Mouse (Mus musculus) hindbrain, postnatal 0 days (tissue): ENCODE measurements around the gene Cfap97d2. TPM values are rescaled to one million over a fixed set of nuclear protein-coding genes. Genes with fewer than 3 reads are reported as not detected.

ENCODE experiments used
- ATAC-seq: fragments of 200-750 bp; cut with Nextera tagmentation; 2 replicates; pipeline ENCODE4 v1.8.0; 2017; ENCODE audit warnings: mild to moderate bottlenecking, moderate TSS enrichment, moderate library complexity
- DNase-seq: peaks from one replicate; pipeline ENCODE4 v3.0.0-alpha.2; 2015; ENCODE audit warnings: low spot score
- H3K27ac ChIP-seq: fragments of 300-500 bp; sonication (generic); 2 replicates; pipeline ENCODE4 v1.5.1; 2014; ENCODE audit warnings: mild to moderate bottlenecking
- H3K27me3 ChIP-seq: fragments of 300-500 bp; sonication (generic); 2 replicates; pipeline ENCODE4 v1.6.1; 2014; ENCODE audit warnings: low read length, mixed read lengths; ENCODE audit not compliant: insufficient read depth
- H3K36me3 ChIP-seq: fragments of 300-500 bp; sonication (generic); 2 replicates; pipeline ENCODE4 v1.6.1; 2014; ENCODE audit warnings: low read length, mixed read lengths; ENCODE audit not compliant: insufficient read depth
- H3K4me1 ChIP-seq: fragments of 300-500 bp; sonication (generic); 2 replicates; pipeline ENCODE4 v1.6.1; 2014; ENCODE audit warnings: antibody characterized with exemption, low read length, mixed read lengths; ENCODE audit not compliant: insufficient read depth
- H3K4me2 ChIP-seq: fragments of 300-500 bp; sonication (generic); 2 replicates; pipeline ENCODE4 v1.6.1; 2014; ENCODE audit warnings: low read depth, mild to moderate bottlenecking, low read length, moderate library complexity, mixed read lengths
- H3K4me3 ChIP-seq: fragments of 300-500 bp; sonication (generic); 2 replicates; pipeline ENCODE4 v1.5.1; 2014; ENCODE audit warnings: low read length
- H3K9ac ChIP-seq: fragments of 300-500 bp; sonication (generic); replicated peaks from 2 replicates; pipeline ENCODE4 v1.6.1; 2014; ENCODE audit warnings: mild to moderate bottlenecking, low read length, moderate library complexity, mixed read lengths
- H3K9me3 ChIP-seq: fragments of 300-500 bp; sonication (generic); 2 replicates; pipeline ENCODE4 v1.6.1; 2016; ENCODE audit warnings: low read length, mixed read lengths
- CTCF ChIP-seq: IDR thresholded peaks from 2 replicates; pipeline ENCODE4 v1.5.1; 2016; ENCODE audit warnings: antibody characterized with exemption, control low read depth, low read depth
- WGBS: fragments of 180-500 bp; shearing (Covaris S2); extraction: QIAGEN DNeasy Blood & Tissue Kit; methylation state at CpG from one replicate; pipeline ENCODE4 v1.1.7; 2014; 5-methylcytosine and 5-hydroxymethylcytosine counted together
- polyA plus RNA-seq: library from polyadenylated mRNA; unstranded; fragments of >200 nt; fragmentation: Nextera tagmentation; extraction: Ambion mirVana; gene quantifications from 2 replicates; pipeline ENCODE4 v1.2.1, GENCODE M21; 2015
- total RNA-seq: library from RNA; depleted of rRNA; stranded (reverse); fragments of >200 nt; gene quantifications from 2 replicates; pipeline ENCODE4 v1.2.3, GENCODE M21; 2014; rRNA removed

Cfap97d2 gene
- 0.54 and 0.84 TPM in 2 replicates for total RNA-seq
- 1.8 TPM in 2 replicates for polyA plus RNA-seq

GRCm38 (mm10) chr8:13705668-13706067 is at the start of gene Cfap97d2:
Cfap97d2 (plus strand) TSS chr8:13705889.
- Histone ChIP-seq H3K9ac (no peak within 1 kb of the TSS), H3K4me3 (no peak within 1 kb of the TSS), H3K27me3 (no peaks in the 10 kb centered on the region), H3K9me3 (no peaks in the 10 kb centered on the region), H3K4me2 (peak within 1 kb of the TSS; percentile 33), H3K27ac (peak within 1 kb of the TSS; percentile 57), H3K36me3 (no peaks in the 10 kb centered on the region), H3K4me1 (peaks cover 12% of the 10 kb centered on the region)
- peak; percentile 93 for DNase-seq
- peak; percentile 99 for ATAC-seq
- WGBS: 7% methylated on average over 5 of the region's 5 CpGs
- TF ChIP-seq CTCF: no peak

GRCm38 (mm10) chr8:13657479-13657878 is 48.2 kb upstream of the Cfap97d2 start:
- Histone ChIP-seq H3K36me3 (no peaks in the 10 kb centered on the region), H3K4me1 (peaks cover 4% of the 10 kb centered on the region; the same call in 1 of the 2 replicates), H3K4me2 (no peak overlapping the region), H3K9me3 (no peaks in the 10 kb centered on the region), H3K27ac (peak overlapping the region; percentile 27; the same call in 1 of the 2 replicates), H3K9ac (no peak overlapping the region), H3K4me3 (no peak overlapping the region), H3K27me3 (no peaks in the 10 kb centered on the region)
- no peak for TF ChIP-seq CTCF
- DNase-seq (no peak), ATAC-seq (no peak)
- WGBS: 69% methylated on average over 12 of the region's 12 CpGs

GRCm38 (mm10) chr8:13660323-13660722 is 45.4 kb upstream of the Cfap97d2 start:
- Histone ChIP-seq H3K27me3 (no peaks in the 10 kb centered on the region), H3K9me3 (no peaks in the 10 kb centered on the region), H3K4me3 (no peak overlapping the region), H3K4me2 (no peak overlapping the region), H3K36me3 (no peaks in the 10 kb centered on the region), H3K9ac (no peak overlapping the region), H3K27ac (no peak overlapping the region), H3K4me1 (peaks cover 4% of the 10 kb centered on the region; the same call in 1 of the 2 replicates)
- 90% methylated on average over 13 of the region's 13 CpGs for WGBS
- ATAC-seq (no peak), DNase-seq (no peak)
- TF ChIP-seq CTCF: no peak

- no peak overlapping the region for H3K9ac ChIP-seq
- no peaks in the 10 kb centered on the region for H3K9me3 ChIP-seq
- DNase-seq (no peak), ATAC-seq (no peak)
- no peaks in the 10 kb centered on the region for H3K36me3 ChIP-seq
- H3K27ac ChIP-seq: no peak overlapping the region
- 85% methylated on average over 6 of the region's 6 CpGs for WGBS
- H3K27me3 ChIP-seq: no peaks in the 10 kb centered on the region
- H3K4me3 ChIP-seq: no peak overlapping the region
- H3K4me2 ChIP-seq: no peak overlapping the region
- no peak for TF ChIP-seq CTCF
- H3K4me1 ChIP-seq: peaks cover 7% of the 10 kb centered on the region; the same call in 1 of the 2 replicates
These were observed 40.9 kb upstream of the Cfap97d2 start for GRCm38 (mm10) chr8:13664711-13665210.

DNA sequence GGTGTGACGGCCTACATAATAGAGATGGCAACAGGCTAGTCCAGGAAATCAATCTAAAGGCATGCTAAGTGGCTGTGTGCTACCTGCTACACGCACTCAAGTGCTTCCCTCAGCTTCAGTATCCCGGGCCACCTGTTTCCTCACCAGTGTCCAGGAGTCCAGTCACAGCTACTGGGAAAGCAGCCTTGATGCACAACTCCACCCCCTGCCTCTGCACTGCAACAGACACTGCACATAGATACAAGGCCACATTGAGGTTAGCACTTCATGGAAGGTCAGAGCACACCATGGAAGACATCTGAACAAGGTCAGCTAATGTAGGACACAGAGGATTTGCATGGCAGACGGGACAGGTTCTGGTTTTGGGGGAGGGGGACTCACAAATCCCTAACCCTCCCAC is 40.2 kb upstream of the Cfap97d2 start:
- H3K4me3 ChIP-seq: no peak overlapping the region
- WGBS: 91% methylated on average over 4 of the region's 4 CpGs
- DNase-seq: no peak

DNA sequence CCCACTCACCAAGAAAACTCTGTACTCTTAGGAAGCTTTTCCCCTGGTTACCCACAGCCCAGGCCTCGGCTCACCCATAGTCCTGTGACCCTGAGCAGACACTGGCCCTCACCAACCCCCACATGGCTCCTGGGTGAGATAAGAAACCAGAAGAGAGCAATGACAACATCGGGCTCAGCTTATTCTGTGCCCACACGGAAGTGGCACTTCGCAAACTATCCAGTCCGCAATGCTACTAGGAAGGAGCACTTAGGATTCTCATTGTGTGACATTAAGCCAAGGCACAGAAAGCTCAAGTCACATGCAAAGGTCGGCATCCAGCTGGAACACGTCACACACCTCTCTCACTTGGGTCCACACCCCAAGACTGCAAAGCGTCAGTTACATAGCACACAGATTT is 39.7 kb upstream of the Cfap97d2 start:
- ATAC-seq (no peak), DNase-seq (no peak)
- H3K27me3 ChIP-seq: no peaks in the 10 kb centered on the region
- no peaks in the 10 kb centered on the region for H3K9me3 ChIP-seq
- H3K9ac ChIP-seq: no peak overlapping the region
- no peak overlapping the region for H3K4me2 ChIP-seq
- WGBS: 87% methylated on average over 8 of the region's 8 CpGs
- TF ChIP-seq CTCF: no peak
- H3K27ac ChIP-seq: no peak overlapping the region
- peaks cover 15% of the 10 kb centered on the region for H3K4me1 ChIP-seq
- H3K36me3 ChIP-seq: no peaks in the 10 kb centered on the region
- no peak overlapping the region for H3K4me3 ChIP-seq

More for the DNA sequence above, 40.2 kb upstream of the Cfap97d2 start:
- H3K9me3 ChIP-seq: no peaks in the 10 kb centered on the region
- H3K9ac ChIP-seq: no peak overlapping the region
- no peaks in the 10 kb centered on the region for H3K27me3 ChIP-seq
- ATAC-seq: no peak
- peaks cover 11% of the 10 kb centered on the region; the same call in 1 of the 2 replicates for H3K4me1 ChIP-seq
- no peak overlapping the region for H3K27ac ChIP-seq
- TF ChIP-seq CTCF: no peak
- no peak overlapping the region for H3K4me2 ChIP-seq
- H3K36me3 ChIP-seq: no peaks in the 10 kb centered on the region

DNA sequence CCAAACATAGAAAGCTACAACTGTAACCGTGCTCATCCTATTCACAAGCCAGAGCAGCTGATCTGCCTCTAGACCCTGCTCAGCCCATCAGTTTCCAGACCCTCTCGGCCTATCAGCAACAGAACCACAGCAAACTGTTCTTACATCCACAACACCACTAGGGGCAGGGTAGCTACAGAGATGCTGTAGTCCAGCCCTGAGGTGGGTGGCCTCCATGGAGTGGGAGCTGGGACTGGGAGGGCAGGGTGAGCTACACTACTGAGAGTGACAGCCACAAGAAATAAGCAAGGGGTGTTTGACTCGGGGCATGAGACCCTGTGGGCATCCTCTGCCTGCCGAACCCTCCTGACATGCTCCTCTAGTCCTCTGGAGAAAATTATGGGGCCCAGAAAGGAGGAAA is 37.8 kb upstream of the Cfap97d2 start:
- DNase-seq (no peak), ATAC-seq (peak; percentile 36; the same call in 1 of the 2 replicates)
- Histone ChIP-seq H3K9ac (no peak overlapping the region), H3K4me1 (peaks cover 26% of the 10 kb centered on the region), H3K27ac (0 out of 2 replicates have a peak overlapping the region, but pooled peaks have one; percentile 20), H3K27me3 (no peaks in the 10 kb centered on the region), H3K9me3 (no peaks in the 10 kb centered on the region), H3K4me2 (no peak overlapping the region), H3K36me3 (no peaks in the 10 kb centered on the region), H3K4me3 (no peak overlapping the region)
- TF ChIP-seq CTCF: peak; percentile 64
- WGBS: 83% methylated on average over 4 of the region's 4 CpGs
